Mouse (Mus musculus) gonadal fat pad, adult 2 months (tissue): ENCODE measurements around the gene Ly6g6d. TPM values are rescaled to one million over a fixed set of nuclear protein-coding genes. Genes with fewer than 3 reads are reported as not detected.
"Not testable (repeated sequence)": the region's sequence is repeated elsewhere in the genome, so short reads cannot be mapped to it uniquely, and the experiment has no call there.

Source experiments
- DNase-seq: peaks from one replicate; pipeline ENCODE4 v3.0.0-alpha.2; 2012; ENCODE audit warnings: low read depth
- polyA plus RNA-seq: library from polyadenylated mRNA; depleted of rRNA; stranded (reverse); fragments of >200 nt; gene quantifications from 2 replicates; pipeline ENCODE4 v1.2.3, GENCODE M21; 2012

The Ly6g6d gene
- polyA plus RNA-seq, 1 experiment = 17.2 TPM

DNA sequence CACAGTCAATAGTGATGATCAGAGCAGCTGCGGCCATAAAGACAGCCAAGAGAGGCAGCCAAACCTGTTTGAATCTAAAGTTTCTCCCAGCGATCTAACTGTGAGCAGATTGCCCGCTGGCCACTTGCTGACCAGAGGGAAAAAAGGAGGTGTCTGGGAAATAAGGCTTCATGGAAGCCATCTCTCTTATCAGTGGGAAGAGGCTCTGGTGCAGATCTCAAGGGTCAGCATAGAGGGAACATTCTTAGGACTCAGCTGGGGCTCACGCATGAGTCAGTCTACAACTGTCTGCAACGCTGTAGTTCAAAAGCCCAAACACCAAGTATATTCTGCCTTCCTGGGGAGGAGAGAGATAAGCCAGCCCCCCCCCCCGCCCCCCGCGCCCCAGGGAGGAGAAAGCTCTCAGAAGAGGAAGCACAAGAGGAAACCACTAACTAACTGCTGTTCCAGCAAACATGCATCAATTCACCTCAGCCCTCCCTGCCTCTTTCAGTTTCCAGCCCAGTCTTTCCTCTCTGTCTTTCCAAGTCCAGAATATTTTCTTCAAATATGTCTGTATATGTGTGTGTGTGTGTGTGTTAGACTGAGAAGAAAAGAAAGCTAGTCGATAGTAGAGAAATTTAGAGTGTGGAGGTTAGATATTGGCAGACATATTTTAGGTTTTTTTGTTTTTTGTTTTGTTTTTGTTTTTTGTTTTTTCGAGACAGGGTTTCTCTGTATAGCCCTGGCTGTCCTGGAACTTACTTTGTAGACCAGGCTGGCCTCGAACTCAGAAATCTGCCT is 29.5 kb downstream of the Ly6g6d start:
- DNase-seq = no peak

- no peak for DNase-seq
Measured at GRCm38 (mm10) chr17:35047688-35048087, 30.2 kb downstream of the Ly6g6d start.

- no peak for DNase-seq
Measured at GRCm38 (mm10) chr17:35046681-35047455, 31.0 kb downstream of the Ly6g6d start, which contains the start of gene Msh5. Gene Msh5 (minus strand): TSS chr17:35046745.

- no peak for DNase-seq
Measured at GRCm38 (mm10) chr17:35045807-35046680, 31.8 kb downstream of the Ly6g6d start.

- no peak for DNase-seq
Measured at GRCm38 (mm10) chr17:35044904-35045806, 32.7 kb downstream of the Ly6g6d start.

DNA sequence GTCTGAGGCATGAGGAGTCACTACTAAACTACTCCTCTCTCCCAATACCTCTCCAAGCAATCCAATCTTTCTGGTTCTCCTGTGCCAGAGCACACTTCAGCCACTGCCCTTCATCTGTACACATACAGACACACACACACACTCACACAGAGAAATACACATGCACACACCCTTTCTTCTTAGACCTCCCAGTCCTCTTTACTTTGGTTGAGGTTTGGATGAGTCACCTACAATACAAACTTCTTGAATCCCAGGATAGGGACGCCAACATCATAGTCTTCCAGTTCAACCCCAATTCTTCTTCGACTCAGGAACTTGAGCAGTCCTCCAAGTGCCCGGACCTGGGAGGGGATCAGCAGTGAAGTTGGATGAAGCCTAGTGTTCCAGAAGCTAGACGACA is 34.1 kb downstream of the Ly6g6d start:
- no peak for DNase-seq

GRCm38 (mm10) chr17:35039121-35039873 is 38.6 kb downstream of the Ly6g6d start:
- no peak for DNase-seq

DNA sequence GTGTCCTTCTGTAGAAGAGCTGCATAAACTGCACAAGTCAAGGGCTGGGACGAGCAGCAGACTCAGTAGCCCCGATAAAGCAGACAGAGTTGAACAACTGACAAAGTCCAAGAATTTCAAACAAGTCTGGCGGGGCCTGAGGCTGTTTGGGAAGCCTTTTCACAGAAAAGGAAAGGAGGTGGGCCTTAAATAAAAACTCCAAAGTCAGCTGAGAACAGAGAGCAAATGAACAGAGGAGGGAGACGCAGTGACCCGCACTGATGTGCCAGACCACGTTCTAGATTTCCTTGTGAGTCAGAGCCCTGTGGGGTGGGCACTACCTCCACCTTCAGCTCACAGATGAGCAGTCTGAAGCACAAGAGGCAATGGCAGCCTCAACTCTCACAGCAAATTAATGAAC is 43.0 kb downstream of the Ly6g6d start:
- no peak for DNase-seq

DNA sequence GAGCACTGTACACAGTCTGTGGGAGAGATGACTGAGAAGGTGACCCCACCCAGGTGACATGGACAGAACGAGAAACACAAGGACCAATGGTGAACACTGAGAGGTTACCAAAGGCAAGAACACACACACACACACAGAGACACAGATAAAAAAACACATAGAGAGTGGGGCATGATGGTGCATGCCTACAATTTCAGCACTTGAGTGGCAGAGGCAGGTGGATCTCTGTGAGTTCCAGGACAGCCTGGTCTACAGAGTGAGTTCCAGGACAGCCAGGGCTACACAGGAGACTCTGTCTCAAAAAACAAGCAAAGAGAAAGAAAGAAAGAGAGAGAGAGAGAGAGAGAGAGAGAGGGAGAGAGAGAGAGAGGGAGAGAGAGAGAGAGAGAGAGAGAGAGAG is 44.2 kb downstream of the Ly6g6d start:
- not testable (repeated sequence) for DNase-seq

- DNase-seq = no peak
Measured at GRCm38 (mm10) chr17:35032323-35032870, 45.5 kb downstream of the Ly6g6d start.

- DNase-seq = no peak
Measured at GRCm38 (mm10) chr17:35031880-35032279, 46.0 kb downstream of the Ly6g6d start.

DNA sequence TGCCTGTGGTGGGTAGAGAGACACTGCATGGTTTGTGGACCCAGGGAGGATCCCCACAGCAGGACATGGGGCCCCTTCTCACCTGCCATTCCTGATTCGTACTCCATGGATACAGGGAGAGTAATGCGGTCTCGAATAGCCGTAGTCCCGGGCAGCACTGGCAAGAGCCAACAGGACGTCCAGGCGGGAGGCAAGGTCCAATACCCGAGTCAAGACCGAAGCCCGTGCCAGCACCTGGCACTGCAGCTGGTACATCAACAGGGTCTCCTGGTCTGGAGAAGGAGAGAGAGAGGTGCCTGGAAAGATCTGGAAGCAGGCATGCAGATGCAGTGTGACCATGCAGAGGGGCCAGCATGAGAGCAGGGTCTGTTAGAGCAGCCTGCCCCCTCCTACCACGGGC is 46.6 kb downstream of the Ly6g6d start:
- no peak for DNase-seq

DNA sequence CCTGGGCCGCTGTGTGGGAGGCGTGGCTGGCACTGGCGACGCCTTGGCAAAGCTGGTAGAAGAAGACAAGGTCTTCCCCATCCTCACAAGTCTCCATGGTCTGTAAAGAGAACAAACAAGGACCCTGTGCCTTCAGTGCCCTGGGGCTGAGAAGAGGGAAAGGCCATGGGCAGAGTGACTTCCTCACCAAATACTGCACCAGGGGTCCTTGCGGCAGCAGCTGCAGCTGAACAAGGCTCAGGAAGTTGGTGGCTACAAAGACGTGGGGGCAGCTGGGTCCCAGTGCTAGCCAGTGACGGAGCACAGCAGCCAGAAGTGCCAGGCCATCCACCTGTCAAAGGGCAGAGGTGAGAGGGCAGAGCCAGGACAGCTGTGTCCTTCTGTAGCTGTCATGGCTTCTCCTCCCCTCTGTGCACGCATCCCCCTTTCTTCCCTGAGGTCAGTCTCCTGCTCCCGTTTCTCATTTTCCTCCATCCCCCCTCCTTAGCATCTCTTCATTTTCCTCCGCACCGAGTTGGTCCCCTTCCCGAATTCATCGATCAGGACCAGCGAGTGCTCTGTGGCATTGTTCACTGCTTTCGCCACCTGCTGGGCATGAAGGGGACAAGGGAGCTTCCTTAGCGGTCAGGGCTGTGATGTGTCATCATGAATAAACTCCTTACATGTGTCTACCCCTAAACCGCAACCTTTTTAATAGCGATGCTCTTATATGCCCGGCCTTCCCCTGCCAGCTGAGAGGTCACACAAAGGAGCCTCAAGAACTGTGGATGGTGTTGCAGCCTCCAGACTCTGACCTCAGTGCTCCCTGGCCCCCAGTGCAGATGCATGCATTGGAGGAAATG is 48.0 kb downstream of the Ly6g6d start:
- DNase-seq = no peak

DNA sequence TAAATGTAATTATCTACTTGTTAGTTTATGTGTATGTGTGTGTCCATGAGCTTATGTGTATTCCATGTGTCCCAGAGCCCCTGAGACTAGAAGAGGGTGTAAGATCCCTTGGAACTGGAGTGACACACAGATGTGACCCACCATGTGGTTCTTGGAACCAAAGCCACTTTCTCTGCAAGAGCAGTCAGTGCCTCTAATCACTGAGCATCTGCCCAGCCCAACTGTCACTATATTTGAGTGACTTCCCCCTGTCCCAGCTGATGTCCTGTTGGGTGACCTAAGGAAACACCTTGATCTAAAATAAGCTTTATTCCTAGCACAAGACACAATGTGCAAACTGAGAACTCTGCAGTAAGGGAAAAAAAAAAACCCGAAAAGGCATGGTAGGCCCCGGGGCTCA is 49.5 kb downstream of the Ly6g6d start:
- DNase-seq = no peak

DNA sequence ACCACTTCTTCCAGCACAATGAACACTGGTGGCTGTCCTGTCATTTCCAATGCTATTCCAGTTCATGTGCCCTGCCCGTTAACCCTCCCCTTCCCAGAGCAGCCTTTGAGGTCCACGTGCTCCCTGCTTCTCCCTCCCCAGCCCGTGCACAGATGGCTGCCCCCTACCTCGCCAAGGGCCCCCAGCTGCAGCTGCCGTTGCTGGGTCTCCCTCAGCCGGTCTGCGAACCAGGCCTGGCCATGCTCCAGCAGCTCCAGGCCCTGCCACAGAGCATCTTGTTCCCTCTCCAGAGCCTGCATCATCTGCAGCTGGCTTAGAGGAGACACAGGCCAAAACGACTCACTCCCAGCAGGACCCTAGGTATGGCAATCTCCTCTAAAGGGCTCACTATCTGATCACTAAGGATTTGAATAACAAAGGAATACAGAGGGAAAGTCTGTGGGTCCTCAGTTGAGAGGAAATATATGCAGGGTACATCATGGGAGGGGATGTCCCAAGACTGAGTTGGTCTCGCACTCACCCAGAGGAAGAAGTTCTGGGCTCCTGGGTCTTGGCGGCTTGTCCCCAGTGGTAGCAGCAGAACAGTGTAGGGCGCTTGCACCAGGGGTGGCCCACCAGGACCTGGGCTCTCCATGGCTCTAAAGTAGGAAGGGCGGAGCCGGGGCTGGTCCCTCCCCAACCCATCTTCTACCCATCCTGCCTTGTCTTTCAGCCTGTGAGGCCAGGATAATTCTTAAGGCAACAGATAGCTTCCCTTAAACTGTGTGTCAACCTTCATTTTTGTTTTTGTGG is 50.4 kb downstream of the Ly6g6d start, which contains the start of gene Sapcd1:
TSS of gene Sapcd1 (minus strand) at position 740 of the 792 bp plus-strand sequence.
- no peak for DNase-seq

- DNase-seq = no peak
Measured at GRCm38 (mm10) chr17:35026206-35026605, 51.7 kb downstream of the Ly6g6d start.

- no peak for DNase-seq
Measured at GRCm38 (mm10) chr17:35024691-35025488, 53.0 kb downstream of the Ly6g6d start.
